Mouse (Mus musculus) gastrocnemius, postnatal 25 days (tissue): ENCODE data around the gene Zfp444. TPM values are rescaled to one million over a fixed set of nuclear protein-coding genes. Genes with fewer than 3 reads are reported as not detected.
"Not testable (repeated sequence)": the region's sequence is repeated elsewhere in the genome, so short reads cannot be mapped to it uniquely, and the experiment has no call there.

ENCODE experiments used
- DNase-seq: peaks from one replicate; pipeline ENCODE4 v3.0.0; 2022
- total RNA-seq, 2 experiments: library from RNA; stranded (reverse); gene quantifications; 1 replicate in 1 of 2; 2 replicates in 1 of 2; pipeline ENCODE4 v1.2.3; 2021

The Zfp444 gene
- total RNA-seq, 2 experiments from 2014 or later, result 4.0 to 7.6 TPM

- not testable (repeated sequence) for DNase-seq
Measured at GRCm38 (mm10) chr7:6214691-6215090, 42.7 kb downstream of the Zfp444 start.

GRCm38 (mm10) chr7:6220147-6220546, 48.1 kb downstream of the Zfp444 start:
- DNase-seq, result no peak

DNA sequence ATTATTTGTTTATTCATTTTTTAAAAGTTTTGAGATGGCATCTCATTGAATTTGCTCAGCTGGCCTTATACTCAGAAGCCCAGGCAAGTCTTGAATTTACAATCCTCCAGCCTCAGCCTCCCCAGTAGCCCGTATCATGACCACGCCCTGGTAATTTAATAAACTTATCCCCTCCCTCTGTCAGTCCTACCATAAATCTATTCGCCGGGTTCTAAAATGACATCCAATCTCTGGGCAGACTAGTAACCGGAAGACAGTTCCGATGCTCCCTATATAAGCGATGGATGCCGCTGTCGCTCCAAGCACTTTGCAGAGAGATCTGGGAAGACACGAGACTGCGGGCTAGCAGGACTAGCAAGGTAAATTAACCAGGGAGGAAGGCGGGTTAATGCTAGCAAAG, 50.0 kb downstream of the Zfp444 start, which contains the start of gene Zscan5b:
Zscan5b (plus strand) TSS at position 301 of the 400 bp plus-strand sequence.
- no peak for DNase-seq

DNA sequence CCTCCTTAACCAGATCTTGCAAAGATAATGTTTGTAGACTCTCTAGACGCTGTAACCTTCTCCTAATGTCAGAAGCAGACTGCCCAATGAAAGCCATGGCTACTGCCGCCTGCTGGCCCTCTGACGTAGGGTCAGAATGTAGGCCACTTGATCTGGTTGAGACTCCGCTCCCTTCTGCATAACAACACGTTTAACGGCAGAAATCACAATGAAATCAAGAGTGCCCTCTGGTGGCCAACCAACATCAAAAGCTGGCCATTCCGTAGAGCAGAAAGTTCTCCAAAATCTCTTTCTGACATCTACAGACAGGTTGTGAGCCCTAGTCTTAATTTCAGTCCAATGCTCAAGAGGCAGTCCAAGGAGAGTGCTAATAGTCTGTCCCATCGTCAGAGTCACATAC, 56.5 kb downstream of the Zfp444 start:
- not testable (repeated sequence) for DNase-seq

DNA sequence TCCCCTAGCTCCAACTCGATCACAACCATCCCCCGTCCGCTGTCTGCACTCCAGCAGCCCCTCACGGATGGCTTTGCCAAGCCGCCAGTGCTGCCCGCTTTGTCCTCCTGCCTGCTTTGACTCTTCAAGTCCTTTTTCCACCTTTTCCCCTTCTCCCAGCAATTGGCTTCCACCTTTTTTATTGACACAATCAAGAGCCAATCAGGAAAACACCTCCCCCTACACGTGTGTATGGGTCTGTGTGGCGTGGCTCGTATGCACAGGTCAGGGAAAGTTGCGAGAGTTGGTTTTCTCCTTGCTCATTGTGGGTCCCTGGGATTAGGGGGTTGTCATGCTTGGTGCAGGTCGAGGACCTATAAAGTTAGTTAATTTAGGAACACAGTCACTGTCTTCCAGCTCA, 67.8 kb downstream of the Zfp444 start:
- no peak for DNase-seq

GRCm38 (mm10) chr7:6240841-6241425, 68.9 kb downstream of the Zfp444 start:
- DNase-seq, result not testable (repeated sequence)

Other genes starting within 250 kb of the Zfp444 start
- gene Vmn1r65, start 161.2 kb upstream of the Zfp444 start, total RNA-seq, result not detected
- gene Nlrp4c, start 127.1 kb upstream of the Zfp444 start, total RNA-seq, result not detected
- 10 to 100 TPM; 27.3 to 30.7 TPM for gene Zfp787, start 16.2 kb upstream of the Zfp444 start, total RNA-seq
- not detected for gene Galp, start 24.9 kb downstream of the Zfp444 start, total RNA-seq
- not detected for gene Zscan5b, start 50.1 kb downstream of the Zfp444 start, total RNA-seq
- not detected for gene Epp13, start 80.5 kb downstream of the Zfp444 start, total RNA-seq
- 1 to 10 TPM; 2.7 to 3.8 TPM for gene Zfp667, start 114.4 kb downstream of the Zfp444 start, total RNA-seq
- gene Zfp583, start 159.1 kb downstream of the Zfp444 start, total RNA-seq, result 1 to 10 TPM in 1 of 2 experiments, under 1 TPM in 1; 0.41 to 1.0 TPM
- under 1 TPM; 0.16 to 0.23 TPM for gene Gm3854, start 171.5 kb downstream of the Zfp444 start, total RNA-seq
- gene Zfp78, start 191.1 kb downstream of the Zfp444 start, total RNA-seq, result 1 to 10 TPM; 1.4 to 2.0 TPM
- 1 to 10 TPM; 1.1 to 1.9 TPM for gene Zfp28, start 211.1 kb downstream of the Zfp444 start, total RNA-seq
- gene Smim17, start 226.5 kb downstream of the Zfp444 start, total RNA-seq, result under 1 TPM; 0.31 to 0.46 TPM
- gene Gm20715, start 238.1 kb downstream of the Zfp444 start, total RNA-seq, result not detected